ENCODE assay signal across 8 mouse cellular contexts in the genomic region with DNA sequence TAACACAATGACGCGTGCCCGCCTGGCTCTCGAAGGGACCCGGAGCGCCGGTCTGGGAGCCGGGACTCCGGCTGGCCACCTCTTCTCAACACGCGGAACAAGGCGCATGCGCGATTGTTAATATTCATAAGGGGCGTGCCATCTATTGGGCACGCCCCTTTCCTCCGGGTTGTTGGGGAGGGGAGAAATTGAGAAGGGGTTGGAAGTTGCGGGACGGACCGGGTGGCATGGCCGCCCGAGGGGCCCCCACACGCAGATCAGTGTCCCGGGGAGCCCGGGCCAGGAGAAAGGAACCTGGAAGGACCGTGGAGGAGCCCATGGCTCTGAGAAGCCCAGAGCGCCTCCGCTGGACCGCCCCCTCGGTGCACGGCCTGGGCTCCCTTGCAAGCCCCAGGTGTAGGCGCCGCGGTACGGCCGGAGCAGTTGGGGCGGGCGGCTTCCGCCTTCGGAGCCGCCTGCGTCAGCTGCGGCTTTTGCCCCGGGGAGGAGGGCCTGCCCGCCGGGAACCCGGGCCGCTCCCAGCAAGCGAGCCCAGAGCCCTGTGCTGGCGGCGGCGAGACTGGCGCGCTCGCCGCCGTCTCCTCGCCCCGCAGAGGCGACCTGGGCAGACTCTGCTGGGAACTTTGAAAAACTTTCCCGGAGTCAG. TPM values are rescaled to one million over a fixed set of nuclear protein-coding genes. Genes with fewer than 3 reads are reported as not detected.
DNase-seq lines count a peak whose midpoint lies in the region; ATAC-seq and TF ChIP-seq lines count a peak whose summit lies in the region.

No protein-coding gene starts in this region.

- peak overlapping the region; percentile 54 for H3K4me3 ChIP-seq in cerebellum, adult 2 months (replicated peaks; ENCODE audit: insufficient read depth, low read depth, low read length)
- peak overlapping the region; percentile 82 for H3K4me3 ChIP-seq in hindbrain, embryonic 10.5 days
- peak overlapping the region; percentile 77 for H3K4me3 ChIP-seq in lung, adult 2 months (replicated peaks; ENCODE audit: extremely low read depth, low read depth, low read length)
- peak overlapping the region; percentile 60 for H3K4me3 ChIP-seq in neural tube, embryonic 14.5 days (ENCODE audit: low read depth, low read length)

- H3K36me3 ChIP-seq in hindbrain, embryonic 10.5 days: no peaks in the 10 kb centered on the region
- no peaks in the 10 kb centered on the region for H3K36me3 ChIP-seq in neural tube, embryonic 14.5 days (ENCODE audit: control insufficient read depth, insufficient read depth, low read length)

- WGBS in cerebellum, adult 2 months: under 1% methylated on average over 61 of the region's 61 CpGs
- under 1% methylated on average over 61 of the region's 61 CpGs for WGBS in hindbrain, embryonic 10.5 days
- 2% methylated on average over 61 of the region's 61 CpGs for WGBS in lung, adult 2 months
- WGBS in neural tube, embryonic 14.5 days: under 1% methylated on average over 56 of the region's 61 CpGs

- no peak for TF ChIP-seq POLR2A in cerebellum, adult 2 months (IDR thresholded peaks at IDR 0.05; ENCODE audit: borderline replicate concordance, insufficient read depth, low read length)
- TF ChIP-seq POLR2A in lung, adult 2 months (IDR thresholded peaks at IDR 0.05; ENCODE audit: borderline replicate concordance, extremely low read depth, low read depth, low read length): peak; percentile 88

- H3K9me3 ChIP-seq in hindbrain, embryonic 10.5 days: no peaks in the 10 kb centered on the region
- H3K9me3 ChIP-seq in neural tube, embryonic 14.5 days (ENCODE audit: control insufficient read depth, low read length): no peaks in the 10 kb centered on the region

- ATAC-seq in frontal cortex, adult (ENCODE audit: low TSS enrichment): peak; percentile 53
- peak; percentile 80 for ATAC-seq in neural tube, embryonic 14.5 days (ENCODE audit: low read depth)

- peak overlapping the region; percentile 76 for H3K4me2 ChIP-seq in neural tube, embryonic 14.5 days (ENCODE audit: low read depth, low read length)

- peak overlapping the region; percentile 69 for H3K9ac ChIP-seq in neural tube, embryonic 14.5 days (replicated peaks; ENCODE audit: low read depth, low read length)

- H3K27ac ChIP-seq in cerebellum, adult 2 months (ENCODE audit: insufficient read depth, low read length): no peak overlapping the region; the same call in 1 of the 2 replicates
- peak overlapping the region; percentile 94 for H3K27ac ChIP-seq in hindbrain, embryonic 10.5 days
- peak overlapping the region; percentile 76 for H3K27ac ChIP-seq in neural tube, embryonic 14.5 days (ENCODE audit: low read depth, low read length)

- TF ChIP-seq CTCF in cerebellum, adult 2 months (IDR thresholded peaks at IDR 0.05; ENCODE audit: borderline replicate concordance, insufficient read depth, low read depth, low read length): no peak
- no peak for TF ChIP-seq CTCF in lung, adult 2 months (IDR thresholded peaks at IDR 0.05; ENCODE audit: insufficient read depth, low read length)

- 0 out of 2 replicates have a peak, but pooled peaks cover 3% of the 10 kb centered on the region for H3K4me1 ChIP-seq in cerebellum, adult 2 months (ENCODE audit: control insufficient read depth, insufficient read depth, low read length)
- peaks cover 48% of the 10 kb centered on the region for H3K4me1 ChIP-seq in hindbrain, embryonic 10.5 days (replicated peaks)
- H3K4me1 ChIP-seq in lung, adult 2 months (ENCODE audit: control insufficient read depth, insufficient read depth, low read length): peaks cover 6% of the 10 kb centered on the region; the same call in 1 of the 2 replicates
- H3K4me1 ChIP-seq in neural tube, embryonic 14.5 days (ENCODE audit: control insufficient read depth, insufficient read depth, low read length): peaks cover 17% of the 10 kb centered on the region

- peak; percentile 95 for DNase-seq in ES-CJ7 (ENCODE audit: low read depth, low spot score)
- DNase-seq in cerebellum, adult 2 months: peak; percentile 54 to 59
- peak; percentile 94 for DNase-seq in hindbrain, embryonic 10.5 days (ENCODE audit: low spot score)
- peak; percentile 72 to 79 for DNase-seq in layer of hippocampus, adult 8-10 months (ENCODE audit: low spot score in 2 of 2)
- peak; percentile 92 for DNase-seq in lung, adult 2 months
- peak; percentile 32 for DNase-seq in telencephalon, adult 2 months (ENCODE audit: low read depth, low spot score)

- peaks cover 7% of the 10 kb centered on the region; the same call in 1 of the 2 replicates for H3K27me3 ChIP-seq in cerebellum, adult 2 months (ENCODE audit: control insufficient read depth, insufficient read depth, low read length)
- H3K27me3 ChIP-seq in hindbrain, embryonic 10.5 days (ENCODE audit: insufficient read depth, poor library complexity, severe bottlenecking): peaks cover 16% of the 10 kb centered on the region
- peaks cover 3% of the 10 kb centered on the region; the same call in 1 of the 2 replicates for H3K27me3 ChIP-seq in neural tube, embryonic 14.5 days (ENCODE audit: control insufficient read depth, insufficient read depth, low read length)

RNA-seq across cellular contexts. Expression of a gene that starts 0.4 kb away (rescaled TPM):
- polyA plus RNA-seq in cerebellum, adult 2 months (2012; rRNA removed): 2.4 and 3.1 TPM in 2 replicates
- polyA plus RNA-seq in hindbrain, embryonic 10.5 days (2016; fragmentation: Nextera tagmentation; extraction: Ambion mirVana): 21.2 and 30.5 TPM in 2 replicates
- 10 to 100 TPM; 10.0 to 11.6 (median 10.9) TPM for total RNA-seq in layer of hippocampus, adult 8-10 months (2022)
- polyA plus RNA-seq in lung, adult 2 months (2012; rRNA removed): 10.4 and 11.4 TPM in 2 replicates
- 5.4 and 13.3 TPM in 2 replicates for polyA plus RNA-seq in neural tube, embryonic 14.5 days (2014; fragmentation: Nextera tagmentation; extraction: Ambion mirVana)

Comparison
In these comparisons a context has a peak if more than half of its experiments do, and no peak if none do; other contexts are left out.
1. DNase-seq: peak in every context shown above with its lines; median percentile 95 in ES-CJ7; 94 in hindbrain, embryonic 10.5 days; 92 in lung, adult 2 months; 76 in layer of hippocampus, adult 8-10 months; 56 in cerebellum, adult 2 months; 32 in telencephalon, adult 2 months.